Mouse (Mus musculus) lung, embryonic 16.5 days (tissue): Measurements from ENCODE around the gene Wipf2. TPM values are rescaled to one million over a fixed set of nuclear protein-coding genes. Genes with fewer than 3 reads are reported as not detected.

ENCODE experiments used
- polyA plus RNA-seq: library from polyadenylated mRNA; unstranded; fragments of >200 nt; fragmentation: Nextera tagmentation; extraction: Ambion mirVana; gene quantifications from 2 replicates; pipeline ENCODE4 v1.2.1, GENCODE M21; 2015

Wipf2 gene
- polyA plus RNA-seq, 1 experiment from 2014 or later: 4.6 TPM

Other genes with a start within 250 kb of the Wipf2 start
- gene Gm12355, start 238.0 kb upstream of the Wipf2 start, polyA plus RNA-seq: 0.69 and 1.2 TPM in 2 replicates
- not detected in 2 replicates for gene Gsdma3, start 237.3 kb upstream of the Wipf2 start, polyA plus RNA-seq
- not detected in 2 replicates for gene Gsdma2, start 216.9 kb upstream of the Wipf2 start, polyA plus RNA-seq
- gene Gsdma, start 199.3 kb upstream of the Wipf2 start, polyA plus RNA-seq: 0.09 TPM in 1 of 2 replicates, not detected in the other
- gene Psmd3, start 181.1 kb upstream of the Wipf2 start, polyA plus RNA-seq: 165 and 177 TPM in 2 replicates
- not detected in 2 replicates for gene Csf3, start 162.4 kb upstream of the Wipf2 start, polyA plus RNA-seq
- 56.6 and 57.8 TPM in 2 replicates for gene Med24, start 134.2 kb upstream of the Wipf2 start, polyA plus RNA-seq
- gene Thra, start 123.0 kb upstream of the Wipf2 start, polyA plus RNA-seq: 36.3 and 36.4 TPM in 2 replicates
- 1.4 and 1.6 TPM in 2 replicates for gene Nr1d1, start 88.3 kb upstream of the Wipf2 start, polyA plus RNA-seq
- 19.4 and 20.3 TPM in 2 replicates for gene Msl1, start 68.1 kb upstream of the Wipf2 start, polyA plus RNA-seq
- 33.2 and 36.6 TPM in 2 replicates for gene Casc3, start 58.7 kb upstream of the Wipf2 start, polyA plus RNA-seq
- 1.3 and 1.4 TPM in 2 replicates for gene Rapgefl1, start 26.9 kb upstream of the Wipf2 start, polyA plus RNA-seq
- 34.0 and 38.3 TPM in 2 replicates for gene Cdc6, start 44.2 kb downstream of the Wipf2 start, polyA plus RNA-seq
- gene Rara, start 64.2 kb downstream of the Wipf2 start, polyA plus RNA-seq: 35.4 and 37.2 TPM in 2 replicates
- 0.31 TPM in 1 of 2 replicates, not detected in the other for gene Gjd3, start 119.4 kb downstream of the Wipf2 start, polyA plus RNA-seq
- 257 and 270 TPM in 2 replicates for gene Top2a, start 160.6 kb downstream of the Wipf2 start, polyA plus RNA-seq
- 498 TPM in 2 replicates for gene Igfbp4, start 177.6 kb downstream of the Wipf2 start, polyA plus RNA-seq
- gene Tns4, start 225.7 kb downstream of the Wipf2 start, polyA plus RNA-seq: 0.19 and 0.39 TPM in 2 replicates